Mouse (Mus musculus) heart, postnatal 0 days (tissue): ENCODE results near the gene Gm5565. TPM values are rescaled to one million over a fixed set of nuclear protein-coding genes. Genes with fewer than 3 reads are reported as not detected.
"Not testable (repeated sequence)": the region's sequence is repeated elsewhere in the genome, so short reads cannot be mapped to it uniquely, and the experiment has no call there.

Source experiments
- ATAC-seq: fragments of 200-750 bp; cut with Nextera tagmentation; 2 replicates; pipeline ENCODE4 v1.8.0; 2017; ENCODE audit warnings: low read depth, moderate number of reproducible peaks, moderate library complexity; ENCODE audit not compliant: insufficient read depth
- DNase-seq: peaks from one replicate; pipeline ENCODE4 v3.0.0-alpha.2; 2016; ENCODE audit warnings: low spot score
- H3K27ac ChIP-seq: fragments of 300-500 bp; sonication (generic); 2 replicates; pipeline ENCODE4 v1.5.1; 2014; ENCODE audit warnings: low read depth, mild to moderate bottlenecking
- H3K27me3 ChIP-seq: fragments of 300-500 bp; sonication (generic); 2 replicates; pipeline ENCODE4 v1.6.1; 2014; ENCODE audit warnings: low read length, mixed read lengths; ENCODE audit not compliant: control insufficient read depth, insufficient read depth
- H3K36me3 ChIP-seq: fragments of 300-500 bp; sonication (generic); replicated peaks from 2 replicates; pipeline ENCODE4 v1.6.1; 2014; ENCODE audit warnings: low read length, mixed read lengths; ENCODE audit not compliant: control insufficient read depth, insufficient read depth
- H3K4me1 ChIP-seq: fragments of 300-500 bp; sonication (generic); 2 replicates; pipeline ENCODE4 v1.6.1; 2014; ENCODE audit warnings: antibody characterized with exemption; ENCODE audit not compliant: control insufficient read depth, insufficient read depth
- H3K4me2 ChIP-seq: fragments of 300-500 bp; sonication (generic); 2 replicates; pipeline ENCODE4 v1.6.1; 2014; ENCODE audit warnings: low read depth, mild to moderate bottlenecking, low read length, moderate library complexity
- H3K4me3 ChIP-seq: fragments of 300-500 bp; sonication (generic); 2 replicates; pipeline ENCODE4 v1.5.1; 2014; ENCODE audit warnings: low read depth, low read length
- H3K9ac ChIP-seq: fragments of 300-500 bp; sonication (generic); replicated peaks from 2 replicates; pipeline ENCODE4 v1.6.1; 2014; ENCODE audit warnings: low read depth, low read length, mixed read lengths
- H3K9me3 ChIP-seq: fragments of 300-500 bp; sonication (generic); replicated peaks from 2 replicates; pipeline ENCODE4 v1.6.1; 2016; ENCODE audit warnings: low read length; ENCODE audit not compliant: control insufficient read depth
- CTCF ChIP-seq: IDR thresholded peaks from 2 replicates; pipeline ENCODE4 v1.5.1; 2016; ENCODE audit warnings: antibody characterized with exemption, control low read depth, low read depth
- EP300 ChIP-seq: IDR thresholded peaks from 2 replicates; pipeline ENCODE4 v1.6.1; 2016; ENCODE audit warnings: antibody characterized with exemption, low read depth
- WGBS: fragments of 180-500 bp; shearing (Covaris S2); extraction: QIAGEN DNeasy Blood & Tissue Kit; methylation state at CpG from one replicate; pipeline ENCODE4 v1.1.7; 2014; 5-methylcytosine and 5-hydroxymethylcytosine counted together
- polyA plus RNA-seq: library from polyadenylated mRNA; unstranded; fragments of >200 nt; fragmentation: Nextera tagmentation; extraction: Ambion mirVana; gene quantifications from 2 replicates; pipeline ENCODE4 v1.2.1, GENCODE M21; 2015
- total RNA-seq: library from RNA; depleted of rRNA; stranded (reverse); fragments of >200 nt; gene quantifications from 2 replicates; pipeline ENCODE4 v1.2.3, GENCODE M21; 2014; ENCODE audit warnings: low replicate concordance; rRNA removed

Gene Gm5565
- total and polyA plus RNA-seq, 2 experiments from 2014 or later, result not detected

DNA sequence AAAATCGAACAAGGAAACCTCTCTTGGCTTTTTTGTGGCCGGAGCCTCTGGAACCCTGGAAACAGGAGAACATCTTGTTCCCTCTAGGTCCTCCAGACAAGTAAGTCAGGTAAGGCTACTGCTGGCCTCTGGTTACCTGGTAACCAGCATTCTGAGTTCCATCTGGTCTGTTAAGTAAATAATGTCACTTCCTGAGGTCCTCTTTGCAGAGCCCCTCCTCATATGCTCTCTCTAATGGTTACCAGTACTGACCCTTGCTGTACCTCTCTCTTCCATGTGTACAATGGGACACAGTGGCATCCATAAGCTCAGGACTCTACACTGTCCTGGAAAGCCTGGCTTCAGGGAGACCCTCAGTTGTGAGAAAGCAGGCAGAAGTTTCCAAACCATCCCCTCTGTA is 10.3 kb upstream of the Gm5565 start, which contains the start of gene Gm6309:
Gm6309 (minus strand) TSS at position 101 of the 400 bp plus-strand sequence.
- ATAC-seq, H3K4me1 ChIP-seq, H3K9ac ChIP-seq, H3K4me2 ChIP-seq, H3K9me3 ChIP-seq, DNase-seq, H3K36me3 ChIP-seq, H3K27ac ChIP-seq, H3K27me3 ChIP-seq, H3K4me3 ChIP-seq: not testable (repeated sequence)
- WGBS, result 74% methylated on average over 2 of the region's 2 CpGs

DNA sequence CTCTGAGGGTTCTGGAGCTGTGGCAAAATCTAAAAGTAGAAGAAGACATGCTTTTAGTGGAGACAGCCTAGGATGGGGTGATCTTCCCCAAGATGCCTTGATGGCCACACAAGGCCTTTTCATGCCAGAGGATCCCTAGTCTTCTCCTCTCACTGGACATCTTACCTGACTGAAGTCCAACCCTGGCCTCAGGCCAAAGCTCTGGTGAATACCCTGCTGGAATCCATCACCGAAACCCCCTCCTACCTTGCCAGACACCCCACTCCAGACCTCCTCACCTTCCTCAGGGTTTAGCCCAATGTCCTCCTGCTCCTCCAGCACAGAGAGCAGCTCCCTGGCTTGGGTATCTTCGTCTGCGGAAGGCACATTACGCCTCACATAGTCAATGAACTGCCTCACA is 2.0 kb downstream of the Gm5565 start:
- H3K9ac ChIP-seq, H3K4me1 ChIP-seq, H3K9me3 ChIP-seq, DNase-seq, ATAC-seq, H3K4me2 ChIP-seq, H3K27ac ChIP-seq, H3K36me3 ChIP-seq, H3K27me3 ChIP-seq, H3K4me3 ChIP-seq: not testable (repeated sequence)
- 81% methylated on average over 4 of the region's 4 CpGs for WGBS

DNA sequence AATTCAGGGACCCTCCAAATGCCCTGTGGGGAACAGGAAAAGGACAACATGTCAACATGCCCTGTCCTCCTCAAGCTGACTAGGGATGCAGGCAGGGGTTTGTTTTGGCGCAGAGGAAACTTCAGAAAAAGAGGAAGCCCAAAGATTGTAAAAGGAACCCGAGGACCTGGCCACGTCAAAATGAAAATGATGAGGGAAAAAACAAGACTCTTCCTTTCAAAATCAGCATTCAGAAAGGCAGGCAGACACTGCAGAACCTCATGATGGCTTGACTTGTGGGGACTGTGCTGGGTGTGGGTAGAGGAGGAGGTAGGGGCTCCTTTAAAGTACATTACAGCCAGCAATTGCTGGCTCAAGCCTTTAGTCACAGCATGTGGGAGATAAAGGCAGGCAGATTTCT is 9.9 kb downstream of the Gm5565 start:
- H3K27me3 ChIP-seq, result no peaks in the 10 kb centered on the region
- H3K4me2 ChIP-seq, result no peak overlapping the region
- H3K27ac ChIP-seq, result no peak overlapping the region
- no peaks in the 10 kb centered on the region for H3K36me3 ChIP-seq
- TF ChIP-seq CTCF (no peak), EP300 (no peak)
- no peak overlapping the region for H3K4me3 ChIP-seq
- H3K9ac ChIP-seq, result no peak overlapping the region
- no peaks in the 10 kb centered on the region for H3K9me3 ChIP-seq
- no peak for DNase-seq
- 55% methylated on average over 3 of the region's 3 CpGs for WGBS
- no peak for ATAC-seq
- H3K4me1 ChIP-seq, result no peaks in the 10 kb centered on the region

DNA sequence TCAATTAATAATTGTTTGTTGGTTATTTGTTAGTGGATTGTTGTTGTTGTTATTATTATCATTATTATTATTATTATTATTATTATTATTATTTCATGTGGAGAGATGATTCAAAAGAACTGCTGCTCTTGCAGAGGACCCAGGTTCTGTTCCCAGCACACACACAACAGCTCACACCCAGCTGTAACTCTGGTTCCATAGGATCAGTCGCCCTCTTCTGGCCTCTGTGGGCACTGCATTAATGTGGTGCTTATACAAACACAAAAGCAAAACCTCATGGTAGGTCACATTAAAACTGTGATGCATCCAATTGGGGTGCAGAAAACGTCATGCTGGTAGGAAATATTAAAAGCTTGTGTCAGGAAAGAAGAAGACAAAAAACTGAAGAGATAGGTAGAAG is 12.4 kb downstream of the Gm5565 start:
- Histone ChIP-seq H3K9ac (no peak overlapping the region), H3K27ac (no peak overlapping the region), H3K4me3 (no peak overlapping the region), H3K9me3 (no peaks in the 10 kb centered on the region), H3K4me2 (no peak overlapping the region), H3K27me3 (no peaks in the 10 kb centered on the region), H3K4me1 (no peaks in the 10 kb centered on the region), H3K36me3 (no peaks in the 10 kb centered on the region)
- DNase-seq, result no peak
- TF ChIP-seq CTCF (no peak), EP300 (no peak)
- 40% methylated on average over 2 of the region's 2 CpGs for WGBS
- ATAC-seq, result no peak

Other genes starting within 250 kb of the Gm5565 start
- not detected in 2 replicates for gene Cyp3a25, start 150.9 kb downstream of the Gm5565 start, total RNA-seq
- not detected in 2 replicates for gene Cyp3a25, start 150.9 kb downstream of the Gm5565 start, polyA plus RNA-seq
- gene Cyp3a59, start 81.3 kb downstream of the Gm5565 start, total RNA-seq, result not detected in 2 replicates
- not detected in 2 replicates for gene Cyp3a59, start 81.3 kb downstream of the Gm5565 start, polyA plus RNA-seq
- not detected in 2 replicates for gene Gm6309, start 10.2 kb upstream of the Gm5565 start, total RNA-seq
- gene Gm6309, start 10.2 kb upstream of the Gm5565 start, polyA plus RNA-seq, result not detected in 2 replicates
- not detected in 2 replicates for gene 1700001J03Rik, start 24.8 kb upstream of the Gm5565 start, total RNA-seq
- gene 1700001J03Rik, start 24.8 kb upstream of the Gm5565 start, polyA plus RNA-seq, result not detected in 2 replicates
- 31.1 and 36.3 TPM in 2 replicates for gene Rnf6, start 61.0 kb upstream of the Gm5565 start, total RNA-seq
- gene Rnf6, start 61.0 kb upstream of the Gm5565 start, polyA plus RNA-seq, result 38.5 and 41.4 TPM in 2 replicates
- 23.6 and 32.7 TPM in 2 replicates for gene Cdk8, start 70.7 kb upstream of the Gm5565 start, total RNA-seq
- gene Cdk8, start 70.7 kb upstream of the Gm5565 start, polyA plus RNA-seq, result 5.9 and 6.2 TPM in 2 replicates
- 0.23 TPM in 1 of 2 replicates, not detected in the other for gene Wasf3, start 224.4 kb upstream of the Gm5565 start, total RNA-seq
- 0.08 and 0.11 TPM in 2 replicates for gene Wasf3, start 224.4 kb upstream of the Gm5565 start, polyA plus RNA-seq